Mouse (Mus musculus): ENCODE data around the gene Tmem82. TPM values are rescaled to one million over a fixed set of nuclear protein-coding genes. Genes with fewer than 3 reads are reported as not detected.

The Tmem82 gene
- 0.60 and 0.63 TPM in 2 replicates for total RNA-seq (2017)

DNA sequence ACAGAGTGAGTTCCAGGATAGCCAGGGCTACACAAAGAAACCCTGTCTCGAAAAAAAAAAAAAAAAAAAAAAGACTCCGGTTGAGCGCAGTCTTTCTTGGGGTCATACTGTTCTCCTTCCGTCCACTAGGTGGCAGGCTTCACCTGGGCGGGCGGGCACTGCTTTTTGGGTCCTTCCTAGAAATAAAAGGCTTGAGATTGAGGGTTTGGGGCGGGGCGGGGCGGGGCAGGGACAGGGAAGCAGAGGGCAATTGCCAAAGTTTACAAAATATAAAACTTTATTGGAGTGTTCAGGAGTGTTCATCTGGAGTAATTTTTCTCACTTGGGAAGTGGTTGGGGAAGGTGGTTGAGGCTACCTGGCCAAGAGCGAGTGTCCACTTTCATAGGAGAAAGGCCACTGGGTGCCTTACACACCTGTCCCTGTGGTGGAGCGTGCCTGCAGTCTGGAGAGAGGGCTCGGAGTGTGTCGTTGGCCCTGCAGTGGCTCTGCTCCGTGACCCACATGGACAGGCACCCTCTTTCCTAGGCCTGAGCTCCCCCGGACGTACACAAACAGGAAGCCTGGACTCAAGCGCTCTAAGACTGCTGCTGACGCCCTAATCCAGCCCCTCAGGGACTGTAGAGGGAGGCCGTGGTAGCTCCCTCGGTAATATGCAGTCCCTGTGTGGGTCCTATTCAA is at the start of gene Tmem82:
TSS of gene Tmem82 (minus strand) at position 69 of the 679 bp plus-strand sequence.
- ATAC-seq (replicated peaks in 1 of 2; ENCODE audit: insufficient read depth in 1 of 2, low FRiP score in 2 of 2, low TSS enrichment in 1 of 2, low read depth in 1 of 2, poor library complexity in 2 of 2, severe bottlenecking in 2 of 2) = peak; percentile 66 to 76

DNA sequence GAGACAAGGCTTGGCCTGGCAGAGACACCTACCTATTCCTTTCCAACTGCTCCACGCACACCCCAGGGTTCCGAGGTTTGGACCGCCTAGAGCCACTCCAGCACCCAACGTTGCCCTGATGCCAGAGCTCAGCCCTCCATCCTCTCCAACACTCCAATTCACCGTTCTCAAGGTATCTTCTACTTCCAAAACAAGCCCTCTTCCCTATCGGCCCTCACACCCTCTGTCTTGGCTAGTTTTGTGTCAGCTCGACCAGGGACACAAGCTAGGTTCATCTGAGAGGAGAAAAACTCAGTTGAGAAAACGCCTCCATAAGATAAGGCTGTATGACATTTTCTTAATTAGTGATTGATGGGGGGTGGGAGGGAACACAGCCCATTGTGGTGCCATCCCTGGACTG is 46.4 kb upstream of the Tmem82 start, which contains the start of gene Plekhm2:
TSS of gene Plekhm2 (minus strand) at position 101 of the 400 bp plus-strand sequence.
- peak in 1 of 2 experiments; percentile 12; a peak in 1 of 4 replicates for ATAC-seq (replicated peaks in 1 of 2; ENCODE audit: insufficient read depth in 1 of 2, low FRiP score in 2 of 2, low TSS enrichment in 1 of 2, low read depth in 1 of 2, poor library complexity in 2 of 2, severe bottlenecking in 2 of 2)

DNA sequence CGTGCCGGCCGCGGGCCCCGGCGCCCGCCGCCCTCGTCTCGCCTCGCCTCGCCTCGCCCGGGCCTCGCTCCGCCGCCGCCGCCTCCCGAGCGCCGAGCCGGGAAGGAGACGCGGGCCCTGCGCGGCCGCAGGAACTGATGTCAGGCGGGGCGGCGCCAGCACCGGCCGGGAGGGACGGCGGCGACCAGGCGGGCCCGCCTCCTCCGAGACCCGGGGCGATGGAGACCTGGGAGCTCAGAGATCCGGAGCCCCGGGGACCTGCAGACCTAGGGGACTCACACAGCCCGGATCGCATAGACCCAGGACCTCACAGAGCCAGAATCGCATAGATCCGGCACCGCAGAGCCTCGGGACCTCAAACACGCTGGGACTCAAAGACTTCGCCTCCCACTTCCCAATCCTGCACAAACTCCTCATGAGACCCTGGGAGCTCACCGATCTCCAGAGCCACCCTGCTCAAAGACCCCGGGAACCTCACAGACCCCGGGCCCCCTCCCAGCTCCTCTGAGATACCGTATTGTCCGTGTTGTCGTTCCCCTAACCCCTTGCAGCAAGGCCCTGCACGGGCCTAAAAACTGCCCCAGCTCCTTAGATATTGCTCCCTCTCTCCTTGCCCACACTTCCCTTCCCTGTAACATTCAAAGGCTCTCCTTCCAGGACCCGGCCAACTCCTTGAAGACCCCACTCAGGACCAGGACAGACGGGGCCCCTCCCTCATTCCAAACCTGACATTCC is 45.7 kb upstream of the Tmem82 start:
- peak; percentile 70 to 77 for ATAC-seq (replicated peaks in 1 of 2; ENCODE audit: insufficient read depth in 1 of 2, low FRiP score in 2 of 2, low TSS enrichment in 1 of 2, low read depth in 1 of 2, poor library complexity in 2 of 2, severe bottlenecking in 2 of 2)

DNA sequence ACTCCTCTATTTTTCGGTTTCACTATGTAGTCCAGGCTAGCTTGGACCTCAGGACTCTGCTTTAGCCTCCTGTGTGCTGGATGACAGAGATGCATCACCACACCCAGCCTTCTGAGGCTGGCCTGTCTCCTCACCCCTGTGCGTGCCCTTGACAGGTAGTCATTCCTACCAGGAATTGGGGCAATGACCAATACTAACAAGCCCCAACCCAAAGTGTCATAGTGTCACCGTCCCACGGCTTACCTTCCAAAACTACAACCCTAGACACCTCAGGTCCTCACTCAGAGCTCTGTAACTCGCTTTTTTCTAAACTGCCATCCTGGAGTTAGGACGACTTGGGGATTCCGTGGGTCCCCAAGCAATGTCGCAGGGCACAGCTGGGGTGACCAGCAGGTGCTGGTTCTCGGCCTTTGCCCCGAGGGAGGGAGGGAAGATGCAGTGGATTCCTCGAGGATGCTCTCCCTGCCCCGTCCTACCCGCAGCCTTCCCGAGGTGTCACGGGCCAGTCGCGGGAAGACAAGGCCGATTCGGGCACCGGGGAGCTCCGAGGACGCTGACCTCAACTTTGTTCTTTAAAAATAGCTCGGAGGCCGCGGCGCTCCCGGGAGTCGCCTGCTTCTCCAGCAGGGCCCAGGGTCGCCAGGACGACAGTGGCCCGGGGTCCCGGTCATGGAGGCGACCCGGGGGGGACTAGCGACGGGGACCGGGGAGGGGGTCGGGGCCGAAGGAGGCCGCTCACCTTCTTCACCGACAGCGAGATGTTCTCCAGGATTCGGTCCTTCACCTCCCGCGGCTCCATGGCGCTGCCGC is 44.9 kb upstream of the Tmem82 start:
- peak in 1 of 2 experiments; percentile 7; a peak in 2 of 4 replicates for ATAC-seq (replicated peaks in 1 of 2; ENCODE audit: insufficient read depth in 1 of 2, low FRiP score in 2 of 2, low TSS enrichment in 1 of 2, low read depth in 1 of 2, poor library complexity in 2 of 2, severe bottlenecking in 2 of 2)

DNA sequence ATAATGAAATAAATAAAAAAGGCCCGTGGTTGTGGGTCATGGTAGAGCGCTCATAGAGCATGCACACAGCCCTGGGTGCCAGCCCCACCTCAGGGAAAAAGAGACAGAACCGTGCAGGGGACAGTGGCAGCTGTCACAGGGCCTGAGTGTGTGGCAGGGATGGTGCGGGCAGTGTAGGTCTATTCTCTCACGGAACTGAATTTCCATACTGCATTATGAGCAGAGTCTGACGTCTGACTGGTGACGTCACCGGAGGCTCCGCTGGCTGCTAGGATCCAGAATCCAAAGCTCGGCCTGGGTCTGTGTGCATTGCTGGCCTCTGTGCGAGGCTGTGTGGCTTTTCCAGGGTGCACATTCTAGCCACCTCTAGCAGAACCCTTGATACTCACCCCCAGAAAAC is 42.5 kb upstream of the Tmem82 start:
- no peak for ATAC-seq (replicated peaks in 1 of 2; ENCODE audit: insufficient read depth in 1 of 2, low FRiP score in 2 of 2, low TSS enrichment in 1 of 2, low read depth in 1 of 2, poor library complexity in 2 of 2, severe bottlenecking in 2 of 2)

DNA sequence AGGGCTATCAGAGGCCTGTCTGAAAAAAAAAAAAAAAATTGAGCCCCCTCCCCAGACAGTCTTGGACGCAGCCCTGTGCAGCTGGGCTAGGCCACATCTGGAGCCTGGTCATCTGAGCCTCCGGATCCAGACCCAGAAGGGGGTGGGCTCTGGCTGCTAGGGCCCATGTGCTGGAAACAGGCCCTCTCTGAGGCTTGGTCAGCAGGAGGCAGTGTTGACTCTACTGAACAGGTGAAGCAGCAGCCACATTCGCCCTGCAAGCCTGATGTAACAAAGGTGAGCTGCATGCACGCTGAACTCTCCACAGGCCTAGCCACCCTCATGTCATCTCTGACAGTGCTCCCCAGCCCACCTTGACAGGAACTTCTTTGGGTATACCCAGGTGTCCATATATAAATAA is 41.3 kb upstream of the Tmem82 start:
- no peak for ATAC-seq (replicated peaks in 1 of 2; ENCODE audit: insufficient read depth in 1 of 2, low FRiP score in 2 of 2, low TSS enrichment in 1 of 2, low read depth in 1 of 2, poor library complexity in 2 of 2, severe bottlenecking in 2 of 2)

DNA sequence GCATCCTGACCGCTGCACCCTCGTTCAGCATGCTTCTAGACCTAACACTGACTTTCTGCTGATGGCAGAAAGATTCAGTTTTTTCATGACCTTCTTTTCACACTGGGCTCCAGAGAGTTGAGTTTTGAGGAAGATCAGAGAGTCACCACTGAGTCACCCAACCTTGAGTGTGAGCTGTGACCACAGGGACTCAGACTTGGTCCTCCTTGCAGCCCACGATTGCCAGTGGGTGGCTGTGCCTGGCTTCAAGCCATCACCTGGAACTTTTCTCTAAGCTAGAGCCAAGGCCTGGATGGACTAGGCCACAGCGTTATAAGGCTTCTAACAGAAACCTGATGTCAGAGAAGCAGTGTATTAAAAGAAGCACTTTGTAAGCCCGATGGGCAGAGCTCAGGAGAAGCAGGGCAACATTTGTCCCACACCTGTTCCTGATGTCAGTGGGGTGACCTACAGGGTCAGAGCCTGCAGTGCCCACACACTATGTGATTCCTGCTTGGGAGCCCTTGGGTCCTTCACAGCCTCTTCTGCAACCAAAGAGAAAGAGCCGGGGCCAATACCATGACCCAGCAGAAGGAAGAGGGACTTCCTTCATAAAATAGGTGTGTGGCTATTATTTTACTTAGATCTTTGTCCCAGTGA is 40.5 kb upstream of the Tmem82 start:
- ATAC-seq (replicated peaks in 1 of 2; ENCODE audit: insufficient read depth in 1 of 2, low FRiP score in 2 of 2, low TSS enrichment in 1 of 2, low read depth in 1 of 2, poor library complexity in 2 of 2, severe bottlenecking in 2 of 2) = no peak

DNA sequence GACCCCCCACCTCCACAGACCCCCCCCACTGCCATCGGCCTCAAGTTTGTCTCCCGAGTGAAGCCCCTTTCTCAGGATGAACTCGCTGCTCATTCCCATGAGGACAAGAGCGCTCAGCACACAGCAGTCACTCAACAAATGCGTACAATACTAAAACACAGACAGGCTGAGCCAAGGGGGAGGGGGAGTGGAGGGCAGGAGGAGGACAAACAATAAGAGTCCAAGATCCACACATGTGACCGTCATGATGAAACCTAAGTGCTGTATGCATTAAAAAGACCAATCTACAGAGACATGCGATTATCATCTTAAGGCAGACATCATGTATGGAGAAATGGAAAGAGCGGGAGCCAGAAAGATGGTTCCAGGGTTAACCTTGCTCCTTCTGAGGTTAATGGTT is 38.5 kb upstream of the Tmem82 start:
- no peak for ATAC-seq (replicated peaks in 1 of 2; ENCODE audit: insufficient read depth in 1 of 2, low FRiP score in 2 of 2, low TSS enrichment in 1 of 2, low read depth in 1 of 2, poor library complexity in 2 of 2, severe bottlenecking in 2 of 2)

DNA sequence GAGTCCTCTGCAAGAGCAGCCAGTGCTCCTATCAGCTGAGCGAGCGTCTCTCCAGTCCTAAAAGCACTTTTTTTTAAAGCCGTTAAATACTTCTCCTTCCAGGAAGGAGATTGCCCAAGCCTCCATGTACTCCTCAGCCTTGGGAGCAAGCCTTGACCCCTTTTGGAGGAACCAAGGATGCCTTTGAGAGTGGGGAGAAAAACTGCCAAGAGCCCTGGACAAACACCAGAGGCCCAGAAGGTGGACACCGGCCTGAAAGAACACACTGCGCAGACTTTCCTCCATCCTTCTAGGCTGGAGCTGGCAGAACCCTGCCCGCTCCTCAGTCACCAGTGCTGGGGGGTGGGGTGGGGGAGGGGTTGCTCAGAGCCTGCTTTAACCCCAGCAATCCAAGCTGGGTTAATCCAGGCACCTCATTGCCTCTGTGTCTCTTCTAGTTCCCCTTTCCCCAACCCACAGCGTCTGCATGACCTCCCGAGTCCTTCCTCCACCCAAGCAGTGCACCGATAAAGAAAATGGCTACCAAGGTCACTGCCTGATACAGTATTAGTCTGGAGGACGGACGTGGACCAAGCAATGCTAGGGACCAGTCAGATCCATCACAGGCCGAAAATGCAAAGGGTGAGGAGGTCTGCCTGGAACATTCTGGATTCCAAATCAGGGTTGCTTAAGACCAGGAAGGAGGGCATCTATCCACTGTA is 37.6 kb upstream of the Tmem82 start:
- peak; percentile 73 to 86 for ATAC-seq (replicated peaks in 1 of 2; ENCODE audit: insufficient read depth in 1 of 2, low FRiP score in 2 of 2, low TSS enrichment in 1 of 2, low read depth in 1 of 2, poor library complexity in 2 of 2, severe bottlenecking in 2 of 2)

DNA sequence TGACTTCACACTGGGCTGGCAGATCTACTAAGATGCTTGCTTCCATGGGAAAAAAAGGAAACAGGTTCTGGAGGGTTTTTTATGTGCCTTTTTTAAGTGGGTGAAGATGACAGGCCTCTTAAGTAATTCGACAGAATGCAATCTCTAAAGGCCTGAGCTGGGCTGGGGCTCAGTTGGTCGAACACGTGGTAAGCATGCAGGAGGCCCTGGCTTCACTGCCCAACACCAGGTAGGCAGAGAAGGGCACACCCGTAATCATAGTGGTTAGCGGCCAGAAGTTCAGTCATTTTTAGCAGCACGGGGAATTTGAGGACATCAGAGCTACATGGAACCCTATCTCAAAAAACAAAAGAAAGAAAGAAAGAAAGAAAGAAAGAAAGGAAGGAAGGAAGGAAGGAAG is 36.1 kb upstream of the Tmem82 start:
- ATAC-seq (replicated peaks in 1 of 2; ENCODE audit: insufficient read depth in 1 of 2, low FRiP score in 2 of 2, low TSS enrichment in 1 of 2, low read depth in 1 of 2, poor library complexity in 2 of 2, severe bottlenecking in 2 of 2) = no peak

DNA sequence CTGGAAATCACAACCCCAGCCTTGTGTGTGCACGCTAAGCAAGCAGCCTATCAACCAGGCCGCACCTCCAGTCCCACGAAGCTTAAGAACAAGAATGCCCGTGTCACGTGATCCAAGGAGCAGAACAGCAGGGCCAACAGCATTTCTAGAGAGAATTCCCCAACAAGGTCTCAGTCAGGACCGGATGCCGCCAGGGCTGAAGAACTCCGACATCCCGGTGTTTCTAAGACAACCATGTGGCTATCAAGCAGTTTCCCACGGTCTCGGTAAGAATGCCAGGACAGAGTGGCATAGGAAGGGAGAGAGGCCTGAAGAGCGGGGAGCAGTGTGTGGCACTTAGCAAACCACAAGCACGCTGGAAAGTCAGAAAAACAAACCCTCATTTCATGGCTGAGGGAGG is 35.4 kb upstream of the Tmem82 start:
- ATAC-seq (replicated peaks in 1 of 2; ENCODE audit: insufficient read depth in 1 of 2, low FRiP score in 2 of 2, low TSS enrichment in 1 of 2, low read depth in 1 of 2, poor library complexity in 2 of 2, severe bottlenecking in 2 of 2) = no peak

DNA sequence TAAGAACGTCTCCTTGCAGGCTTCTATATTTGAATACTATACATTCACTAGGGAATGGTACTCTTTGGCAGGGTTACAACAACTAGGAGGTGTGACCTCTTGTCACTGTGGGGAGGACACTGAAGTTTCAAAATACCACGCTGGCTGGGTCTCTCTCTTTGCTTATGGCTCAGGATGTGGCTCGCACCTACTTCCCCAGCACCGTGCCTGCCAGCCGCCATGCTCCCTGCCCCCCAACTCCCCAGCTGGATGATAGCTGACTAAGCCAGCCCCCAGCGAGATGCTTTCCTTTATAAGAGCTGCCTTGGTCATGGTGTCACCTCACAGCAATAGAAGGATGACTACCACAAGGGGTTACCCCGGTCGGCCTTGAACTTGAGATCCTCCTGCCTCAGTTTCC is 34.6 kb upstream of the Tmem82 start:
- peak in 1 of 2 experiments; percentile 30; a peak in 2 of 4 replicates for ATAC-seq (replicated peaks in 1 of 2; ENCODE audit: insufficient read depth in 1 of 2, low FRiP score in 2 of 2, low TSS enrichment in 1 of 2, low read depth in 1 of 2, poor library complexity in 2 of 2, severe bottlenecking in 2 of 2)

DNA sequence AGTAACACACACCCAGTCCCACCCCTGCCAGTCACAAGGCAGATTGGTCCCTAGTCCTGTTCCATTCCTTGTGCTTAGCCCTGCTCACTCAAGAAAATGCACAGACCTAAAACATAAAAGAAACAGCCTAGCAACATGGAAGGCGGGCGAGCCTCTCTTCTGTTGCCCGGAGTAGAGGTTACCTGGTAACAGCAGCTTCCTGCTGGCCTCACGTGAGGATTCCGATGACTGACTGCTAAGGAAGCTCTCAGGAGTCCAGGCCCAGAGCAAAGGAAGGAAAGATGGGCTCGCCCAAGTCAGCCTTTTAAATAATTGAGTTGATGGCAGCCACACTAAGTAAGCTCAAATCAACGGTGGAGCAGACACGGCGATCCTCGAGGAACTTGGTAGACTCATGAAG is 33.5 kb upstream of the Tmem82 start:
- ATAC-seq (replicated peaks in 1 of 2; ENCODE audit: insufficient read depth in 1 of 2, low FRiP score in 2 of 2, low TSS enrichment in 1 of 2, low read depth in 1 of 2, poor library complexity in 2 of 2, severe bottlenecking in 2 of 2) = no peak

DNA sequence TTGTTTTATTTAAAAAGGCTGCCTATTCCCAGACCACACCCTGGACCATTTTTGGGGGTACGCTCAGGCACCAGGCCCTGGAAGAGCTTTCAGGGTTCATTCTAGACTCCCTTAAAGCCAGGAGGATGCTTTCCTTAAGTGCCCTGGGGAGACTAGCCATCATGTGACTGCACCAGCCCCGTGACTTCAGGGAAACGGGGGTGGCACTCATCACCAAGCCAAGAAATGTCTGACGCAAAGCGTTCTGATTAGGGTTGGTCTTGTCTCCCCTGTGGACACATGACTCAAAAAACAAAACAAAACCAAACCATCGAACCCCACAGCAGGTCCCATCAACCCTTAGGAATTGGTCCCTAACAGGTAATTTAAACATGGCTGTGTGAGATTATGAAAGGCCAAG is 32.9 kb upstream of the Tmem82 start:
- no peak for ATAC-seq (replicated peaks in 1 of 2; ENCODE audit: insufficient read depth in 1 of 2, low FRiP score in 2 of 2, low TSS enrichment in 1 of 2, low read depth in 1 of 2, poor library complexity in 2 of 2, severe bottlenecking in 2 of 2)

DNA sequence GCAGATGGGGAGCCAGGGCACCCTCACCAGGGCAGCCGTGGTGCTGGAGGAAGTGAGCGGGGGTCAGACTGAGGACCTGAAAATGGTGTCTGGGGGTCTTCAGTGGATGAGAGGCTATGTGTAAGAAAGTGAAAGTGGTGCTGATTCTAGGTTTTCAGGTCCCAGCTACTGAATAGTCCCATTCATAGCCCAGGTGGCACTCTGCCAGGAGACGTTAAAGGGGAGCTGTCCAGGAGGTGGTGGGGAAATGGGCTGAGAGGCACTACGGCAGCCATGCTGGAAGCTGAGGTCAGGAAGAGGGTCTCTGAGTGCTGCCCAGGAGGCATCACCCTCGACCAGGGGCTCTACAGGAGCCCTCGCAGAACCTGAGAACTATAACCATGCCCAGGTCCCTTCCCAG is 30.8 kb upstream of the Tmem82 start:
- no peak for ATAC-seq (replicated peaks in 1 of 2; ENCODE audit: insufficient read depth in 1 of 2, low FRiP score in 2 of 2, low TSS enrichment in 1 of 2, low read depth in 1 of 2, poor library complexity in 2 of 2, severe bottlenecking in 2 of 2)

DNA sequence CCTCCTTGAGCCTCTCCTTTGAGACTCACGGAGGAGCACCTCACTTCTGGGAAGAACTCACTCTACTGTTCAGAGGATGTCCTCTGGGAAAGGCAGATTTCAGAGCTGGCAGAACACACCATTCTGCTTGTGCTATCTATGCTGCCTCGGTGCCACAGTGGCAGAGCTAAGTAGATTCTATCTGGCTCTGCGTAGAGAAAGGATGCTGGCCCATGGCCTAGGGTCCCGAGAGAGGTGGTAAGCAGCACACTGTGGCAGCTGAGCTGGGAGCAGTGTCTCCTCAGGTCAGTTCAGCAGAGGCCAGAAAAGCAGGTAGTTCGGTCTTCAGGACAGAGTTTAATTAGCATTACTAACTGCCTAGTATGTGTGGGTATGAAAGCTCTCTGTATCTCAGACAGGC is 29.8 kb upstream of the Tmem82 start:
- ATAC-seq (replicated peaks in 1 of 2; ENCODE audit: insufficient read depth in 1 of 2, low FRiP score in 2 of 2, low TSS enrichment in 1 of 2, low read depth in 1 of 2, poor library complexity in 2 of 2, severe bottlenecking in 2 of 2) = no peak

DNA sequence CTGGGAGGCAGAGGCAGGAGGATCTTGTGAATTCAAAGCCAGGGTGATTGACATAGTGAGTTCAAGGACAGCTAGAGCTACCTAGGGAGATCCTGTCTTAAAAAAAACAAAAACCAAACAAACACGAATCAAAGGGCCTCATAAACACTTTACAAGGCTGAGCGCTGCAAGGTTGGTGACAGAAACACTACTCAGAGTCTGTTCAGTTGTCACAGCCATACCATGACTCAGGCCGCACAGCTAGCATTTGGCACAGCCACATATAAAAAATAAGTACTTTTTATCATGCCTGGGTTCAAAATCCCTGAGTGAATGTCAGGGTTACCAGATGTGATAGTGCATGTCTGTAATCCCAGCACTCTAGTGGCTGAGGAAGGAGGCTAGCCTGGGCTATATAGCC is 28.8 kb upstream of the Tmem82 start:
- ATAC-seq (replicated peaks in 1 of 2; ENCODE audit: insufficient read depth in 1 of 2, low FRiP score in 2 of 2, low TSS enrichment in 1 of 2, low read depth in 1 of 2, poor library complexity in 2 of 2, severe bottlenecking in 2 of 2) = no peak

Data from hematopoietic stem cell, adult 5-6 weeks (primary cell).